Mouse (Mus musculus): ENCODE results near the gene Kir3dl1. TPM values are rescaled to one million over a fixed set of nuclear protein-coding genes. Genes with fewer than 3 reads are reported as not detected.
"Not testable (repeated sequence)": the region's sequence is repeated elsewhere in the genome, so short reads cannot be mapped to it uniquely, and the experiment has no call there.

Gene Kir3dl1
- polyA plus RNA-seq (2012): not detected in 2 replicates

DNA sequence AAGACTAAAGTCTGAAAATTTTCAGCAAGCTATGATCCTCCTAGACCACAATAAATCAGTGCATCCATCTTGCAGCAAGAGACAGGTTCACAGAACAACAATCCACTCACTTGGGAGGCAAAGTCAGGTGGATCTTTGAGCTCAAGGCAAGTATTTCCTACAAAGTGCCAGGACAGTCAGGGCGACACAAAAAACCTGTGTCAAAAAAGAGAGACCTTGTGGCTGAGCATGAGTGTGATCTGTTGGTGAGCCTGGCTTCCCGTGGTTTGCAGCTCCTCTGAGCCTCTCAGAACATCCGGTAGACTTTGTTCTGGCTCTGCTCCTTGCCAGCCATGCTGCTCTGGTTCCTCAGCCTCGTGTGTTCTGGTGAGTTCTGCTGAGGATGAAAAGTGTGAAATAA lies at the start of gene Kir3dl1:
TSS of gene Kir3dl1 (plus strand) at position 301 of the 400 bp plus-strand sequence.
- H3K27me3 ChIP-seq (ENCODE audit: control insufficient read depth); H3K4me1 ChIP-seq (ENCODE audit: control insufficient read depth); H3K9me3 ChIP-seq (ENCODE audit: control insufficient read depth, low read length); H3K4me3 ChIP-seq (replicated peaks); H3K36me3 ChIP-seq (ENCODE audit: control insufficient read depth): not testable (repeated sequence)

DNA sequence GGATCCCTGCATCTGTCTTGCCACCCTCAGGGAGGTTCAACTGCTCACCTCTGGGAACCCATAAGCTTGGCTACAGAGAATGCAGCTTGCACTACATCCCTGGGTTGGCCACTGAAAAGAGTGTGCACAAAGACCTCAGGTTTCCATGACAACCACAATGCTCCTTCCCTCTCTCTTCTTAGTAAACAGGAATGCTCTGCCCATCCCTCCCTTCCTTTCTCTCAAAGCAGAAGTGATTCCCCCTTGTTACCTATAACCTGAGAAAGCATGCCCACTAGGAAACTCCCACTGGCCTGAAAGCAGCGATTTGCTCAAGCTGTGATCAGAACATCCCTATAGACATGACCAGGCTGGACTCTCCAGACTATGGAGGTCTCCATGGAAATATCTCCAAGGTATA lies 26.2 kb downstream of the Kir3dl1 start, which contains the start of gene Kir3dl2:
TSS of gene Kir3dl2 (minus strand) at position 101 of the 400 bp plus-strand sequence.
- not testable (repeated sequence) for H3K27me3 ChIP-seq (ENCODE audit: control insufficient read depth); H3K4me3 ChIP-seq (replicated peaks); H3K9me3 ChIP-seq (ENCODE audit: control insufficient read depth, low read length); H3K4me1 ChIP-seq (ENCODE audit: control insufficient read depth); H3K36me3 ChIP-seq (ENCODE audit: control insufficient read depth)

DNA sequence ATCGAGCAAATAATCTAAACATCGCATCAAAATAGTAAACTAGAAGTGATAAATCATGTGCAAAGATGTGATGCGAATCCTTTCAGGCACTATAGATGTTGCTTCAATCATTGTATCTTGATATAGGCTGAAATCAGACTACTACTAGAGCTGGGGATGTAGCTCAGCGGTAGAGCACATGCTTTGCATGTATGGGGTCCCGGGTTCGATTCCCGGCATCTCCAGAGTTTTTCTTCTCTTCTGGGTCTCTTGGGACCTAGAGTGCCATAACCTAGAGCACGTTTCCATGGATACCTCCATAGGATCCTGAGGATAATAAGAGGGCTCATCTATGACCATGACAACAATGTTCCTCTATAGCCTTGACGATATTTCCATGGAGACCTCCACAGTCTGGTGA lies 51.3 kb downstream of the Kir3dl1 start:
- H3K27me3 ChIP-seq (ENCODE audit: control insufficient read depth); H3K4me1 ChIP-seq (ENCODE audit: control insufficient read depth); H3K36me3 ChIP-seq (ENCODE audit: control insufficient read depth); H3K4me3 ChIP-seq (replicated peaks); H3K9me3 ChIP-seq (ENCODE audit: control insufficient read depth, low read length): not testable (repeated sequence)

Other genes with a start within 250 kb of the Kir3dl1 start
- gene Bex3, start 247.7 kb upstream of the Kir3dl1 start, polyA plus RNA-seq (2012): 24.1 and 28.3 TPM in 2 replicates
- gene Kir3dl2, start 26.1 kb downstream of the Kir3dl1 start, polyA plus RNA-seq (2012): not detected in 2 replicates
- gene Tceal3, start 72.8 kb downstream of the Kir3dl1 start, polyA plus RNA-seq (2012): not detected in 2 replicates
- not detected in 2 replicates for gene Tceal1, start 190.0 kb downstream of the Kir3dl1 start, polyA plus RNA-seq (2012)
- gene Morf4l2, start 225.7 kb downstream of the Kir3dl1 start, polyA plus RNA-seq (2012): 17.3 and 24.0 TPM in 2 replicates